Mouse (Mus musculus) C2C12 (cell line): Measurements from ENCODE around the gene Adam23.

Source experiments
- CTCF ChIP-seq: IDR thresholded peaks from one replicate; pipeline ENCODE4 v1.5.1; 2011; ENCODE audit not compliant: control insufficient read depth, insufficient read depth, insufficient read length
- MAX ChIP-seq: IDR thresholded peaks from one replicate; pipeline ENCODE4 v1.6.1; 2011; ENCODE audit warnings: mild to moderate bottlenecking, control low read depth
- MYOD1 ChIP-seq: IDR thresholded peaks from one replicate; pipeline ENCODE4 v1.6.1; 2011; ENCODE audit warnings: low read depth; ENCODE audit not compliant: control insufficient read depth, insufficient read length
- USF1 ChIP-seq: IDR thresholded peaks from one replicate; pipeline ENCODE4 v1.6.1; 2011; ENCODE audit warnings: low read depth, mild to moderate bottlenecking, control low read depth, moderate library complexity

DNA sequence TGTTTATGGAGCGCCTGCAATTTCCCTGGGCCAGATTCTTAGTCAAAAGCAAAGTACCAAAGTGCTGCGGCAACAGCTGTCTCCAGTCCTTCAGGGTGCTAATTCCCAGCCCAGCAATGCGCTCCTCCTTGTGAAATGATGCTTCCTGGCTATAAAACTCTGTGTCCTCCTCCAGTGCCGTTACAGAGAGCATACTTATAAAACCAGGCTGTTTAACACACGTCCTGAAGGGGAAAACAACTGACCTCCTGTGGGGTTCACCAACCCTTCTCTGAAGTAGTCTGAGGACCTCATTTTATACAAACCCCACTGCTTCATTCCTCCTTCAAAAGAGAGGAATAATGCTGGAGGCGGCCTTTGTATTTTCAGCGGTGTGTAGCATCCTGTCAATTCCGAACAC lies 28.0 kb downstream of the Adam23 start:
- TF ChIP-seq USF1 = no peak
- TF ChIP-seq CTCF = no peak
- TF ChIP-seq MYOD1 = no peak
- TF ChIP-seq MAX = no peak
